Mouse (Mus musculus): ENCODE results near the gene Tgm4.

DNA sequence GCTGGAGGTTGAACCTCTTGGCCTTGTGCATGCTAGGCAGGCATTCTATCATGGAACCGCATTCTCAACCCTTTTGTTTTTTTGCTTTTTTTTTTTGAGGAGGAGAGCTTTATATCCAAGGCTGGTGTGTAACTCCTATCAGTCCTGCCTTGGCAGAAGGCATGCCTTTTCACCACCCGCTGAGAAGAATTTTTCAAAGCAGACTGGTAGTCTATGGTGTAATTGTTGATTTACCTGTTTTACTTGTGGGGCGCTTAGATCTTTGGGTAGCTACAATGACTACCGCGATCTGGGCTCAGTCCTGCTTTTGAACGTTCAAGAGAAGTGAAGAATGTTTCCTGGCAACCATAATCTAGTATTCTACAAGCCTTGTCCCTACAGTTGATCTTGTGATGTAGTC is 79.4 kb downstream of the Tgm4 start:
- TF ChIP-seq CTCF (IDR thresholded peaks at IDR 0.05; ENCODE audit: control insufficient read depth, insufficient read depth, low read length) (no peak), POLR2A (IDR thresholded peaks at IDR 0.05; ENCODE audit: borderline replicate concordance, control insufficient read depth, low read depth, low read length) (no peak)
